Mouse (Mus musculus) erythroblast, adult 5-6 weeks (primary cell): Measurements from ENCODE around the gene Fut9. TPM values are rescaled to one million over a fixed set of nuclear protein-coding genes. Genes with fewer than 3 reads are reported as not detected.

Source experiments
- ATAC-seq: replicated peaks from 2 replicates; pipeline ENCODE4 v1.8.0; 2016; ENCODE audit warnings: moderate number of reproducible peaks, mild to moderate bottlenecking, moderate TSS enrichment, inconsistent platforms; ENCODE audit not compliant: poor library complexity, low FRiP score, severe bottlenecking
- total RNA-seq, 2 experiments: library from RNA; stranded (forward) in 1 of 2; stranded (reverse) in 1 of 2; fragments of 150-400 nt in 1 of 2; fragments of 200-764, 138-1000 nt in 1 of 2; gene quantifications; 2 replicates each; pipeline versions ENCODE4 v1.2.3 to v1.2.4; 2015 to 2017; ENCODE audit warnings: low replicate concordance in 2 of 2

The Fut9 gene
- total RNA-seq, 2 experiments from 2014 or later = not detected

GRCm38 (mm10) chr4:25648107-25648506 lies 151.9 kb downstream of the Fut9 start:
- no peak for ATAC-seq

GRCm38 (mm10) chr4:25647593-25647992 lies 152.5 kb downstream of the Fut9 start:
- ATAC-seq = no peak

- ATAC-seq = no peak
These were observed 154.5 kb downstream of the Fut9 start for GRCm38 (mm10) chr4:25645580-25645979.

DNA sequence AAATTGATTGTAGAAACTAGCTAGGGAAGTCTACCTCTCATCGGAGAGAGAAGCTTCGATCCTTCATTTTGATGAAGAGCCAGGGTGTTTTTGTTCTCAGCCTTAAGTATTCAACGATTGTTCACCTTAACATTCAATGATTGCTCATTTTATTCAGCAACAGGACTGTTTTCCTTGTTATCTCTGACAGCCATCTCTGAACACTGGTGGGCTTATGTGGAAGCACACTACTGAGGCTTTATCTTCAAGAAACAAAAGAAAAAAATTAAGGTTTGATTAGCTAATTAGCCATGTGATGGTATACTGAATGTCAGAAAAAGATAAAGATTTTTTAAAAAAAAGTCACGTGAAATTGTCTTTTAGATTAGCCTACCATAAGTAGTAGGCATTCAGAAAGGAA lies 158.1 kb downstream of the Fut9 start:
- ATAC-seq = no peak

DNA sequence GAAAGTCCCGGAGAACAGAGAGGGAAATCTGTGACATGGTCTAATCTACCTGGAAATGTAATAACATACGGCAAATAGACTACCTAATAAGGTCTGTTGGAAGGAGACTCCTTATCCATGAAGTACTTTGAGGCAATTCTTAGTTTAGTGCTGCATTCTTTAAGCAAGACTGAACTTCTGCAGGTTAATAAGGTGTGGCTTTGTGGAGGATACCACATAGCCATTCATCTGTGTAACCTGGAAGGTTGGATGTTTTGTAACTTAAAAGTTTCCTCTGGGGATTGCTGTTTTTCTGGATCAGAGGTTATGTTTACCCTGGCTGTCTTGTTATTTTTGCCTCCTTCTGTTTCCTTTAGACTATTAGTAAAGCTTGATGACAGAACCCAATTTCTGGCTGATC lies 166.8 kb downstream of the Fut9 start:
- no peak for ATAC-seq

GRCm38 (mm10) chr4:25628113-25628512 lies 171.9 kb downstream of the Fut9 start:
- ATAC-seq = no peak

GRCm38 (mm10) chr4:25627467-25627866 lies 172.6 kb downstream of the Fut9 start:
- no peak for ATAC-seq

GRCm38 (mm10) chr4:25627039-25627438 lies 173.0 kb downstream of the Fut9 start:
- ATAC-seq = no peak

DNA sequence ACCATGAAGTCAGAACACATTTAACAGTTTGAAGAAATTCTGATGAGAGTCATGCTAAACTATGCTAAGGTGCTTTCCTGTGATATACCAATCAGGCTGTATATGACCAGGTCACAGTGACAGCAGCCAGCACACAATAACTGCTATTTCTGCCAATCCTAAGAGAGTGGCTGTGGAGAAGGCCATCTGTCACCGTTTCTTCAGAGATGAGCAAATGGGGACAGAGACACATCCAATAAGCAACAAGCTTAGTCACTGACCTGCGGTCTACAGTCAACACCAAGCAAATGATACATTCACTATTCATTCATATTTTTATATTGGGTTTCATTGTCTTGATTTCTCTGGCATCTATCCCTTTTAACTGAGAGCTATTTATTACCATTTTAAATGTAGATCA lies 176.9 kb downstream of the Fut9 start:
- ATAC-seq = no peak

DNA sequence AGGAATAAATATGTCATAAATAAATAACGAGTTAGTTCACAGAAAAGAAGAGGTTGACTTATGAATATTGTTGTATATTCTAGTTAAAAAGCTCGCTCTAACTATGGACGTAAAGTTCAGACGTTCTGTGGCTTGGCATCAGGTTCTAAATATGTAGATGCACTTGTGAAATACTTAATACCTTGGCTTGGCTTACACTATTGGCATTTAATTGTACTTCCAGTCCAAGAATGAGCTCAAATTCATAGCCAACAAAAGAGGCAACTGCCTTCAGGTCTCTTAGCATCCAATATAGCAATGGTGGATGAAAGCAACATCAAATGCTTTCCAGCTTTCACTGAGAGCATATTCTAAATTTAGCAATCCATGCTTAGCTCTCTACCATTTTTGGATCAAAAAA lies 182.7 kb downstream of the Fut9 start:
- ATAC-seq = no peak

DNA sequence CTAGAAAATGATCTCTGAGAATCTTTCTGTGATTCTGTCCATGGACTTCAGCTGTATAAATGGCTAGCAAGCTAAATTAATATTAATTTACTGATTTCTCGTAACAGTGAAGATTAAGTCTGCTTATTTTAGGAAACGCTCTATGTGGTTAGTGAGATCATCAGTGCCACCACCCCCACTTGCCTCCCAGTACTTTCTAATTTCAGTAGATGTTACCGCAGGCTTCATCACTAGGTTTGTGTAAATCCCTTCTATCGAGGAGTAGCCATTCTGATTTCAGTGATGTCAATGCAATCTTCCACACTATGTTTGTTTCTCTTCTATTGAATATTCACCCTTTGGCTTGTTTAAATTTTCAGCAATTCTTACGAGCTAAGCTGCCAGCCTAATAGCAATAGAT lies 186.6 kb downstream of the Fut9 start:
- ATAC-seq = no peak

- no peak for ATAC-seq
These were observed 189.6 kb downstream of the Fut9 start for GRCm38 (mm10) chr4:25610481-25610880.

- ATAC-seq = no peak
These were observed 206.8 kb downstream of the Fut9 start for GRCm38 (mm10) chr4:25593218-25593617.
